Mouse (Mus musculus) MEL (cell line): ENCODE results near the gene Znhit6. TPM values are rescaled to one million over a fixed set of nuclear protein-coding genes. Genes with fewer than 3 reads are reported as not detected.

Experiments
- DNase-seq: peaks from one replicate; pipeline ENCODE4 v3.0.0; 2011; ENCODE audit warnings: low read depth, low spot score
- H3K27ac ChIP-seq: 2 replicates; pipeline ENCODE4 v1.5.1; 2012; ENCODE audit warnings: low read depth, mild to moderate bottlenecking, control low read depth, low read length, moderate library complexity; ENCODE audit not compliant: control insufficient read depth
- H3K27me3 ChIP-seq, 2 experiments: fragments of 150-350 bp in 1 of 2; sonication (generic) in 1 of 2; 2 replicates each; pipeline ENCODE4 v1.6.1; 2012; ENCODE audit warnings: low read length in 2 of 2, mild to moderate bottlenecking in 2 of 2, improper control_type of control experiment in 1 of 2, moderate library complexity in 1 of 2; ENCODE audit not compliant: insufficient read depth in 2 of 2, control insufficient read depth in 1 of 2
- H3K36me3 ChIP-seq, 2 experiments: 2 replicates each; pipeline ENCODE4 v1.6.1; 2012 to 2014; ENCODE audit warnings: low read length in 2 of 2, improper control_type of control experiment in 1 of 2, inconsistent platforms in 1 of 2, mild to moderate bottlenecking in 1 of 2; ENCODE audit not compliant: insufficient read depth in 2 of 2, control insufficient read depth in 1 of 2
- H3K4me1 ChIP-seq, 2 experiments: fragments of 150-350 bp in 1 of 2; sonication (generic) in 1 of 2; 2 replicates each; pipeline ENCODE4 v1.6.1; 2012; ENCODE audit warnings: low read length in 2 of 2, improper control_type of control experiment in 1 of 2, mild to moderate bottlenecking in 1 of 2; ENCODE audit not compliant: insufficient read depth in 2 of 2, control insufficient read depth in 1 of 2
- H3K4me3 ChIP-seq, 2 experiments: fragments of 150-350 bp in 1 of 2; sonication (generic) in 1 of 2; 2 replicates each; pipeline ENCODE4 v1.5.1; 2012; ENCODE audit warnings: low read depth in 2 of 2, low read length in 2 of 2, mild to moderate bottlenecking in 2 of 2, moderate library complexity in 2 of 2, control low read depth in 1 of 2, improper control_type of control experiment in 1 of 2; ENCODE audit not compliant: control insufficient read depth in 1 of 2, insufficient read depth in 1 of 2
- H3K79me2 ChIP-seq: 2 replicates; pipeline ENCODE4 v1.6.1; 2012; ENCODE audit warnings: mild to moderate bottlenecking, low read length, moderate library complexity; ENCODE audit not compliant: control insufficient read depth, poor library complexity, insufficient read depth
- H3K9ac ChIP-seq: 2 replicates; pipeline ENCODE4 v1.6.1; 2012; ENCODE audit warnings: low read depth, mild to moderate bottlenecking, control low read depth, low read length, moderate library complexity; ENCODE audit not compliant: control insufficient read depth, poor library complexity, severe bottlenecking
- H3K9me3 ChIP-seq: fragments of 150-350 bp; sonication (generic); replicated peaks from 2 replicates; pipeline ENCODE4 v1.6.1; 2012; ENCODE audit warnings: mild to moderate bottlenecking, low read length, improper control_type of control experiment, moderate library complexity; ENCODE audit not compliant: insufficient read depth
- BHLHE40 ChIP-seq: IDR thresholded peaks from 2 replicates; pipeline ENCODE4 v1.6.1; 2012; ENCODE audit warnings: low read depth, mild to moderate bottlenecking, inconsistent platforms, low read length, improper control_type of control experiment, borderline replicate concordance
- CHD2 ChIP-seq: IDR thresholded peaks from 2 replicates; pipeline ENCODE4 v1.6.1; 2011; ENCODE audit warnings: low read length, improper control_type of control experiment
- ELF1 ChIP-seq: IDR thresholded peaks from 2 replicates; pipeline ENCODE4 v1.6.1; 2014; ENCODE audit warnings: low read depth, mild to moderate bottlenecking, inconsistent platforms, low read length, improper control_type of control experiment, moderate library complexity
- EP300 ChIP-seq, 2 experiments: IDR thresholded peaks; 2 replicates each; pipeline ENCODE4 v1.6.1; 2011; ENCODE audit warnings: improper control_type of control experiment in 2 of 2, low read length in 2 of 2, low read depth in 1 of 2, mild to moderate bottlenecking in 1 of 2
- ETS1 ChIP-seq: IDR thresholded peaks from 2 replicates; pipeline ENCODE4 v1.6.1; 2012; ENCODE audit warnings: low read depth, mild to moderate bottlenecking, inconsistent platforms, low read length, improper control_type of control experiment, moderate library complexity
- GATA1 ChIP-seq: IDR thresholded peaks from 2 replicates; pipeline ENCODE4 v1.6.1; 2011; ENCODE audit warnings: low read depth, low read length, improper control_type of control experiment
- HCFC1 ChIP-seq: IDR thresholded peaks from 2 replicates; pipeline ENCODE4 v1.6.1; 2012; ENCODE audit warnings: low read depth, mild to moderate bottlenecking, inconsistent platforms, low read length, improper control_type of control experiment, moderate library complexity
- JUND ChIP-seq: IDR thresholded peaks from 2 replicates; pipeline ENCODE4 v1.6.1; 2011; ENCODE audit warnings: low read depth, mild to moderate bottlenecking, improper control_type of control experiment, low read length
- KAT2A ChIP-seq: conservative IDR thresholded peaks from 2 replicates; pipeline ENCODE4 v1.6.1; 2012; ENCODE audit warnings: low read depth, low read length, improper control_type of control experiment, inconsistent platforms
- MAFK ChIP-seq: IDR thresholded peaks from 2 replicates; pipeline ENCODE4 v1.6.1; 2011; ENCODE audit warnings: low read depth, mild to moderate bottlenecking, low read length, improper control_type of control experiment, borderline replicate concordance
- MXI1 ChIP-seq: IDR thresholded peaks from 2 replicates; pipeline ENCODE4 v1.6.1; 2011; ENCODE audit warnings: mild to moderate bottlenecking, low read depth, low read length, improper control_type of control experiment
- MYB ChIP-seq: IDR thresholded peaks from 2 replicates; pipeline ENCODE4 v1.6.1; 2011; ENCODE audit warnings: mild to moderate bottlenecking, low read depth, low read length, improper control_type of control experiment
- RAD21 ChIP-seq: IDR thresholded peaks from 2 replicates; pipeline ENCODE4 v1.6.1; 2011; ENCODE audit warnings: mild to moderate bottlenecking, low read depth, low read length, improper control_type of control experiment
- TAL1 ChIP-seq: IDR thresholded peaks from 2 replicates; pipeline ENCODE4 v1.6.1; 2012; ENCODE audit warnings: mild to moderate bottlenecking, inconsistent platforms, low read length, moderate library complexity, mixed read lengths
- TBP ChIP-seq: IDR thresholded peaks from 2 replicates; pipeline ENCODE4 v1.8.0; 2011; ENCODE audit warnings: low read depth, low read length, improper control_type of control experiment
- TCF12 ChIP-seq: IDR thresholded peaks from 2 replicates; pipeline ENCODE4 v1.6.1; 2014; ENCODE audit warnings: low read depth, mild to moderate bottlenecking, inconsistent platforms, low read length, improper control_type of control experiment, moderate library complexity
- UBTF ChIP-seq: IDR thresholded peaks from 2 replicates; pipeline ENCODE4 v1.6.1; 2012; ENCODE audit warnings: low read depth, mild to moderate bottlenecking, inconsistent platforms, low read length, improper control_type of control experiment, moderate library complexity, borderline replicate concordance; ENCODE audit not compliant: insufficient read depth
- USF1 ChIP-seq: IDR thresholded peaks from 2 replicates; pipeline ENCODE4 v1.6.1; 2014; ENCODE audit warnings: low read depth, mild to moderate bottlenecking, inconsistent platforms, low read length, improper control_type of control experiment, moderate library complexity
- USF2 ChIP-seq, 2 experiments: IDR thresholded peaks; 2 replicates each; pipeline ENCODE4 v1.6.1; 2011 to 2012; ENCODE audit warnings: improper control_type of control experiment in 2 of 2, low read length in 2 of 2, borderline replicate concordance in 1 of 2, inconsistent platforms in 1 of 2, low read depth in 1 of 2, mild to moderate bottlenecking in 1 of 2; ENCODE audit not compliant: insufficient read depth in 1 of 2
- ZKSCAN1 ChIP-seq: IDR thresholded peaks from 2 replicates; pipeline ENCODE4 v1.6.1; 2012; ENCODE audit warnings: low read depth, mild to moderate bottlenecking, inconsistent platforms, low read length, improper control_type of control experiment, moderate library complexity
- ZMIZ1 ChIP-seq: IDR thresholded peaks from 2 replicates; pipeline ENCODE4 v1.6.1; 2012; ENCODE audit warnings: low read depth, mild to moderate bottlenecking, inconsistent platforms, low read length, improper control_type of control experiment, moderate library complexity
- ZNF384 ChIP-seq: IDR thresholded peaks from 2 replicates; pipeline ENCODE4 v1.6.1; 2012; ENCODE audit warnings: low read depth, mild to moderate bottlenecking, inconsistent platforms, low read length, improper control_type of control experiment
- polyA plus RNA-seq, 2 experiments: library from polyadenylated mRNA; stranded (reverse) in 1 of 2; unstranded in 1 of 2; fragments of >175 nt in 1 of 2; fragments of >200 nt in 1 of 2; gene quantifications; 2 replicates each; pipeline versions ENCODE4 v1.2.1 to v1.2.4; 2012; ENCODE audit warnings: low replicate concordance in 2 of 2, low read depth in 1 of 2; ENCODE audit not compliant: insufficient read length in 2 of 2, insufficient read depth in 1 of 2, missing spikeins in 1 of 2
- total RNA-seq: library from RNA; depleted of rRNA; stranded (reverse); fragments of 300-350 nt; gene quantifications from 2 replicates; pipeline ENCODE4 v1.2.3, GENCODE M21; 2012

The Znhit6 gene
- total and polyA plus RNA-seq, 3 experiments = 35.2 to 337 (median 61.4) TPM

DNA sequence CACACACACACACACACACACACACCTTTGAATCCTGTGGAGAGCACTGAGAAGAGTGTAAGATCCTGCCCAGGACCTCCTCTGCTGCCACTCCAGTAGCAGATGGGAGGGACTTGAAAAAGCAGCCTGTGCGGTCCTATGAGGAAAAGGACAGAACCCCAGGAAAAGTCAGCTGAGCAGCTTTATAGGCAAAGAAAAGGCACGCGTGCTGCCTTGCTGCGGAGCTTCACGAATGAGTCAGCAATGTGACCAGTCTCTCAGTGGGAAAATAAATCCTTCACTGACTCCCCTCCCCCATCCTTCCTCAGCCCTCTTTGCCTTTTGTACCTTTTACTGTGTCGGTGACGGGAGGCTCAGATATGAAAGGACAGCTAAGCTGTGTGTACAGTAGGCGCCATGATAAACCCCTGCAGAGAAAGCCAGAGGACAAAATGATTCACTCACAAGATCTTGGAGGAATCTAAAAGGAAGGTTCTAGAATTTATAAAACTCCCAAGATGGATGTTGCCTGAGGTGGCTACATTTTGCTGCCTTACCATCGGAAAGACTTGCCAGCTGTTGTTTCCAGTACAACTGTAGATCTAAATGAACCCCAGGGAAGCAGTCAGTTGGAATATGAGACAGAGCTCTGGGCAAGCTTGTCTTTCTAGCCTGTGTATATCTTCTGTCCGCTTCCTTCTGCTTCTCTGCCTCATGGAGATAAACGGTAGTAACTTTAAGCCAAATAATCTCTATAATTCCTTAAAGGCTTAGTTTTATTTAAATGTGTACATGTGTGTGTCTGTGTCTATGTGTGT lies 26.6 kb downstream of the Znhit6 start:
- H3K36me3 ChIP-seq = peaks cover 0 to 5% of the 10 kb centered on the region in 2 experiments
- no peak for DNase-seq
- H3K27ac ChIP-seq = no peak overlapping the region
- H3K4me1 ChIP-seq = no peaks in the 10 kb centered on the region; a peak in 1 of 4 replicates
- H3K9ac ChIP-seq = no peak overlapping the region
- H3K4me3 ChIP-seq = no peak overlapping the region
- H3K27me3 ChIP-seq = no peaks in the 10 kb centered on the region
- no peaks in the 10 kb centered on the region for H3K9me3 ChIP-seq
- TF ChIP-seq GATA1 = no peak
- TF ChIP-seq ZNF384 = no peak
- TF ChIP-seq HCFC1 = no peak
- TF ChIP-seq JUND = no peak
- TF ChIP-seq ELF1 = no peak
- TF ChIP-seq ETS1 = no peak
- no peak for TF ChIP-seq ZKSCAN1
- no peak for TF ChIP-seq MYB
- TF ChIP-seq MAFK = no peak
- TF ChIP-seq MXI1 = no peak
- H3K79me2 ChIP-seq = no peaks in the 10 kb centered on the region

DNA sequence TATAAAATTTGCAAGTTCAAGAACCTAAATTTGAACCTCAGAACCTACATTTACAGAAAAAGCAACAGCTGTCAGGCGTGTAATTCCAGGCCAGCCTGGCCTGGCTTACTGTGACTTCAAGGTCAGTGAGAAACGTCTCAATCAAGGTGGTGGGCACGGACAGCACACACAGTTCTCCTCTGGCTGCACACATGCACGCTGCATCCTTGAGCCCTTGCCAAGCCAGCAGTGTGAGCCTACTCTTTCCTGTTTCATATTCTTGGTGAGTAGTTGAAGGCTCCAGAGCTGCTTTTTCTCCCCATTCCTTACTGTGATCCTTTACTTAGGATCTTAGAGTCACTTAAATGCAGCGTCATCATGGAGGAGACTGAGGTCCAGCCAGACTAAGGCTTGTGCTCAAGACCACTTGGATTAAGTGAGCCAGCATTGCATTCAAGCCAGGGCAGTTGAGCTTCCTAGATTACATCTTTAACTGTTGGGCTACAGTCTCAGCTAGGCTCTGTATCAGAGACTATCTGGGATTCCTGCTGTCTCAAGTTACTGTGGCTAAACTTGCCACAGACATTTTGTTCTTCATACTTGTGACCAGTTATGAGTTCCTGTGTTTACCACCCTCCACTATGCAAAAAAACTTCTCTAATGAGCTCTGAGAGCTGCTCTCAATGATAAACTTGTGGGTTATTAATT lies 29.6 kb downstream of the Znhit6 start:
- Histone ChIP-seq H3K27me3 (no peaks in the 10 kb centered on the region; a peak in 1 of 4 replicates), H3K4me3 (no peak overlapping the region), H3K9me3 (no peaks in the 10 kb centered on the region), H3K36me3 (peaks cover 0 to 2% of the 10 kb centered on the region in 2 experiments)
- TF ChIP-seq TAL1 = no peak
- TF ChIP-seq CHD2 = no peak
- TF ChIP-seq KAT2A = no peak
- 0 out of 2 replicates have a peak, but pooled peaks have one; percentile 16 for TF ChIP-seq GATA1
- TF ChIP-seq ETS1 = 0 out of 2 replicates have a peak, but pooled peaks have one; percentile 8
- no peak for TF ChIP-seq ELF1
- TF ChIP-seq TCF12 = 0 out of 2 replicates have a peak, but pooled peaks have one; percentile 16
- no peak for TF ChIP-seq ZMIZ1
- TF ChIP-seq MYB = peak; percentile 67; the same call in 1 of the 2 replicates
- no peak for TF ChIP-seq USF1
- no peak for TF ChIP-seq ZNF384
- TF ChIP-seq UBTF = no peak
- TF ChIP-seq TBP = no peak
- TF ChIP-seq RAD21 = no peak
- no peak for TF ChIP-seq BHLHE40
- no peak for TF ChIP-seq USF2 (IDR thresholded peaks at IDR 0.05; ENCODE audit: borderline replicate concordance in 1 of 2, insufficient read depth in 1 of 2, low read depth in 1 of 2, low read length in 2 of 2)
- peak; percentile 33 to 62 for TF ChIP-seq EP300 (IDR thresholded peaks at IDR 0.05; ENCODE audit: low read depth in 1 of 2, low read length in 2 of 2)
- TF ChIP-seq, all 39 proteins: peak for 5
- H3K79me2 ChIP-seq = no peaks in the 10 kb centered on the region
- DNase-seq = peak; percentile 33
- no peak overlapping the region for H3K9ac ChIP-seq
- peak overlapping the region; percentile 51; the same call in 1 of the 2 replicates for H3K27ac ChIP-seq
- H3K4me1 ChIP-seq = peaks cover 0 to 2% of the 10 kb centered on the region in 2 experiments; a peak in 1 of 4 replicates
